Comparison of ENCODE assay signal across 8 mouse cellular contexts in genomic region chr2:13578473-13579152, GRCm38 (mm10). TPM values are rescaled to one million over a fixed set of nuclear protein-coding genes. Genes with fewer than 3 reads are reported as not detected.
DNase-seq lines count a peak whose midpoint lies in the region; ATAC-seq and TF ChIP-seq lines count a peak whose summit lies in the region.

No protein-coding gene starts in this region.

- no peaks in the 10 kb centered on the region for H3K9me3 ChIP-seq in intestine, postnatal 0 days (ENCODE audit: control insufficient read depth)
- no peaks in the 10 kb centered on the region for H3K9me3 ChIP-seq in intestine, embryonic 15.5 days
- H3K9me3 ChIP-seq in embryonic facial prominence, embryonic 14.5 days (ENCODE audit: control insufficient read depth, low read length): no peaks in the 10 kb centered on the region
- no peaks in the 10 kb centered on the region for H3K9me3 ChIP-seq in hindbrain, embryonic 11.5 days (ENCODE audit: control insufficient read depth, low read length)

- 0 out of 2 replicates have a peak, but pooled peaks cover 3% of the 10 kb centered on the region for H3K4me1 ChIP-seq in intestine, postnatal 0 days (replicated peaks; ENCODE audit: control insufficient read depth, insufficient read depth, low read length)
- no peaks in the 10 kb centered on the region; the same call in 1 of the 2 replicates for H3K4me1 ChIP-seq in intestine, embryonic 15.5 days (replicated peaks)
- H3K4me1 ChIP-seq in embryonic facial prominence, embryonic 14.5 days (ENCODE audit: control insufficient read depth, insufficient read depth, low read length): peaks cover 14% of the 10 kb centered on the region
- H3K4me1 ChIP-seq in hindbrain, embryonic 11.5 days (replicated peaks; ENCODE audit: control insufficient read depth, insufficient read depth, low read length): no peaks in the 10 kb centered on the region

- peak; percentile 31; the same call in 1 of the 2 replicates for TF ChIP-seq CTCF in intestine, postnatal 0 days (IDR thresholded peaks at IDR 0.05; ENCODE audit: low read depth)

- 0 out of 2 replicates have a peak, but pooled peaks cover 5% of the 10 kb centered on the region for H3K27me3 ChIP-seq in intestine, postnatal 0 days (replicated peaks; ENCODE audit: control insufficient read depth, insufficient read depth, low read length)
- H3K27me3 ChIP-seq in intestine, embryonic 15.5 days (replicated peaks): no peaks in the 10 kb centered on the region
- H3K27me3 ChIP-seq in embryonic facial prominence, embryonic 14.5 days (replicated peaks; ENCODE audit: control insufficient read depth, insufficient read depth, low read length): no peaks in the 10 kb centered on the region
- no peaks in the 10 kb centered on the region for H3K27me3 ChIP-seq in hindbrain, embryonic 11.5 days (ENCODE audit: control insufficient read depth, insufficient read depth, low read length)

- no peak overlapping the region for H3K4me2 ChIP-seq in intestine, postnatal 0 days (replicated peaks; ENCODE audit: low read depth)
- no peak overlapping the region for H3K4me2 ChIP-seq in intestine, embryonic 15.5 days (replicated peaks)
- peak overlapping the region; percentile 28; the same call in 1 of the 2 replicates for H3K4me2 ChIP-seq in embryonic facial prominence, embryonic 14.5 days (ENCODE audit: low read depth, low read length)
- peak overlapping the region; percentile 11 for H3K4me2 ChIP-seq in hindbrain, embryonic 11.5 days (replicated peaks; ENCODE audit: low read depth, low read length)

- no peak overlapping the region for H3K9ac ChIP-seq in intestine, postnatal 0 days (ENCODE audit: low read depth, low read length)
- no peak overlapping the region for H3K9ac ChIP-seq in intestine, embryonic 15.5 days
- no peak overlapping the region for H3K9ac ChIP-seq in embryonic facial prominence, embryonic 14.5 days (ENCODE audit: low read depth, low read length)
- H3K9ac ChIP-seq in hindbrain, embryonic 11.5 days (ENCODE audit: low read depth, low read length): no peak overlapping the region

- peak; percentile 49 for DNase-seq in NIH3T3 (ENCODE audit: low read depth)
- no peak for DNase-seq in embryonic facial prominence, embryonic 14.5 days (ENCODE audit: low spot score)
- no peak for DNase-seq in hindbrain, embryonic 11.5 days (ENCODE audit: low spot score)
- no peak for DNase-seq in layer of hippocampus, adult 18-20 months (ENCODE audit: low spot score in 2 of 2)
- no peak for DNase-seq in B cell, adult 2 months
- no peak for DNase-seq in testis, postnatal 10 days (ENCODE audit: low spot score)

- no peak for ATAC-seq in intestine, postnatal 0 days
- ATAC-seq in intestine, embryonic 15.5 days: no peak
- no peak for ATAC-seq in embryonic facial prominence, embryonic 14.5 days (ENCODE audit: low read depth)
- no peak for ATAC-seq in hindbrain, embryonic 11.5 days (ENCODE audit: low FRiP score)

- H3K27ac ChIP-seq in intestine, postnatal 0 days (ENCODE audit: low read depth, low read length): no peak overlapping the region
- no peak overlapping the region for H3K27ac ChIP-seq in intestine, embryonic 15.5 days
- H3K27ac ChIP-seq in embryonic facial prominence, embryonic 14.5 days (replicated peaks; ENCODE audit: low read depth, low read length): no peak overlapping the region; the same call in 1 of the 2 replicates
- H3K27ac ChIP-seq in hindbrain, embryonic 11.5 days (ENCODE audit: low read depth, low read length): no peak overlapping the region

- H3K4me3 ChIP-seq in intestine, postnatal 0 days (ENCODE audit: low read depth, low read length): no peak overlapping the region
- no peak overlapping the region for H3K4me3 ChIP-seq in intestine, embryonic 15.5 days (replicated peaks)
- H3K4me3 ChIP-seq in embryonic facial prominence, embryonic 14.5 days (ENCODE audit: low read depth, low read length): no peak overlapping the region
- H3K4me3 ChIP-seq in hindbrain, embryonic 11.5 days (ENCODE audit: low read depth, low read length): no peak overlapping the region

- WGBS in intestine, postnatal 0 days: 82% methylated on average over 14 of the region's 14 CpGs
- 81% methylated on average over 14 of the region's 14 CpGs for WGBS in intestine, embryonic 15.5 days
- WGBS in embryonic facial prominence, embryonic 14.5 days: 85% methylated on average over 14 of the region's 14 CpGs
- WGBS in hindbrain, embryonic 11.5 days: 75% methylated on average over 14 of the region's 14 CpGs

- peaks cover 24% of the 10 kb centered on the region for H3K36me3 ChIP-seq in intestine, postnatal 0 days (ENCODE audit: control insufficient read depth, insufficient read depth)
- H3K36me3 ChIP-seq in intestine, embryonic 15.5 days: 0 out of 2 replicates have a peak, but pooled peaks cover 14% of the 10 kb centered on the region
- peaks cover 68% of the 10 kb centered on the region for H3K36me3 ChIP-seq in embryonic facial prominence, embryonic 14.5 days (ENCODE audit: control insufficient read depth, insufficient read depth, low read length)
- peaks cover 20% of the 10 kb centered on the region for H3K36me3 ChIP-seq in hindbrain, embryonic 11.5 days (ENCODE audit: control insufficient read depth, insufficient read depth, low read length)

RNA-seq across cellular contexts. Expression of gene Vim, which starts 4.9 kb away (rescaled TPM):
- polyA plus RNA-seq in intestine, postnatal 0 days (2015; fragmentation: Nextera tagmentation; extraction: Ambion mirVana): 272 and 299 TPM in 2 replicates
- 442 and 454 TPM in 2 replicates for polyA plus RNA-seq in intestine, embryonic 15.5 days (2015; fragmentation: Nextera tagmentation; extraction: Ambion mirVana)
- polyA plus RNA-seq in embryonic facial prominence, embryonic 14.5 days (2014; fragmentation: Nextera tagmentation; extraction: Ambion mirVana): 1,242 and 1,248 TPM in 2 replicates
- 1,373 and 1,430 TPM in 2 replicates for polyA plus RNA-seq in hindbrain, embryonic 11.5 days (2014; fragmentation: Nextera tagmentation; extraction: Ambion mirVana)
- total RNA-seq in layer of hippocampus, adult 18-20 months (2021): 10 to 100 TPM; 58.9 to 60.6 TPM

RNA-seq across cellular contexts. Expression of gene Trdmt1, which starts 34.1 kb away (rescaled TPM):
- polyA plus RNA-seq in intestine, postnatal 0 days (2015; fragmentation: Nextera tagmentation; extraction: Ambion mirVana): 6.3 and 6.8 TPM in 2 replicates
- polyA plus RNA-seq in intestine, embryonic 15.5 days (2015; fragmentation: Nextera tagmentation; extraction: Ambion mirVana): 8.1 and 10.0 TPM in 2 replicates
- polyA plus RNA-seq in embryonic facial prominence, embryonic 14.5 days (2014; fragmentation: Nextera tagmentation; extraction: Ambion mirVana): 11.5 and 16.8 TPM in 2 replicates
- 8.7 and 9.8 TPM in 2 replicates for polyA plus RNA-seq in hindbrain, embryonic 11.5 days (2014; fragmentation: Nextera tagmentation; extraction: Ambion mirVana)
- 1 to 10 TPM; 4.4 to 4.6 TPM for total RNA-seq in layer of hippocampus, adult 18-20 months (2021)

Comparison
In these comparisons a context has a peak if more than half of its experiments do, and no peak if none do; other contexts are left out.
1. H3K4me2 ChIP-seq: peak in embryonic facial prominence, embryonic 14.5 days (single experiment) and hindbrain, embryonic 11.5 days (single experiment); none in intestine, postnatal 0 days (single experiment) and intestine, embryonic 15.5 days (single experiment).